Mouse (Mus musculus): ENCODE data around the gene Iqsec3.
"Not testable (repeated sequence)": the region's sequence is repeated elsewhere in the genome, so short reads cannot be mapped to it uniquely, and the experiment has no call there.

The Iqsec3 gene

DNA sequence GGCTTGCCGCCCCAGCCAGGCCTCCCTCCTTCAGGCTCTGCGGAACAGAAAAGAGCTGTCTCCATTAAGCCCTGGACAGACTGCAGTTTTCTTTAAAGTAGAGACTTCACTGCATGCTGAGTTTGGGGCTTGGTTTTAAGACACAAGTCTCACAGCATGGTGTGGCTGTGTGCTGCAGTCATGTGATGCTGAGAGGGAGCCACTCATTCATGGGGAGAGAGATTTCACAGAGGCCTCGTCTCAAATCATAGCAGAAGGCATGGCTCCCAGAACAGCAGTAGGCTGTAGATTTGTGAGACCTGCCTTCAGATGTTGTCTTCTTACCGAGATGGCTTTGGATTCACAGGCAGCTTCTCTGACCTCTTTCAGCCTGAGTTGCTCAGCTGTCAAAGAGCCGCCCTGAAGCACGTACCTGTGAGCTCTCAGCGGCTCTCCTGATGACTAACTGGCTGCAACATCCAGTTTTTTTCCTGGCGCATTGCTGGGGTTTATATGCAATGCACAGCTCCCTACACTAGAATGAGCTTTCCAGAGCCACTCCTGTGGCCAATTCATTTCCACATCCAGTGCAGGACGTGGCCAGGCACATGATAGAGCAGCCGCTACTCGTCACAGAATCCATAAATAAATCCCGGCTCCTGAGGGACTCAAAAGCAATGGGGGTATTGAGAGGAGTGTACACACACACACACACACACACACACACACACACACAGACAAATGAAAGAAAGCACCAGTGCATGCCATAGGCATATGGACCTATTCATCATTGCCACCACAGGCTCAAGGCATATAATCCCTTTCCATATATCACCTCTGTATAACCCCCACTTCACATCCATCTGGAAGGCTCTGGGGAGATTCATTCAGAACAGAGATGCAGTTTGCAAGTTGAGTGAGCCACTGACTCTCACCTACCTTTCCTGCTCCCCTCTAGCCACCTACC, 18.7 kb downstream of the Iqsec3 start:
- no peak for DNase-seq

DNA sequence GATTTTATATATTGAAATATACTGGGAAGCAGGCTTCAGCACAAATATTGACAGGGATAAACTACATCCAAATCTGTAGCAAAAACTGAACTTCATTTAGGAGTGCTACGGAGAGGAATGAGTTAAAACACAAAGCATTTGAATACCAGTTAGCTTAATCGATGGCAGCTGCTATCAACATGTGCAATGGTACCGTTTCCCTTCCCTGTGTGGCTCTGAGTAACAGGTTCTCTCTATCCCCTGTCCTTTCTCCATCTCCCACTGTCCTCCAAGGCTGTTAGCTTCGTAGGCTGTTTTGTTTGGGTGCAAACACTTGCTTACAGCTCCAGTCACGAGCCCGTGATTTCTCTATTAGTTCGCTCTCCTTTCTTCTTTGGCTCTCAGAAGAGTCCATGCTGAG, 19.7 kb downstream of the Iqsec3 start:
- no peak for DNase-seq

GRCm38 (mm10) chr6:121451703-121452102, 21.8 kb downstream of the Iqsec3 start:
- no peak for DNase-seq

DNA sequence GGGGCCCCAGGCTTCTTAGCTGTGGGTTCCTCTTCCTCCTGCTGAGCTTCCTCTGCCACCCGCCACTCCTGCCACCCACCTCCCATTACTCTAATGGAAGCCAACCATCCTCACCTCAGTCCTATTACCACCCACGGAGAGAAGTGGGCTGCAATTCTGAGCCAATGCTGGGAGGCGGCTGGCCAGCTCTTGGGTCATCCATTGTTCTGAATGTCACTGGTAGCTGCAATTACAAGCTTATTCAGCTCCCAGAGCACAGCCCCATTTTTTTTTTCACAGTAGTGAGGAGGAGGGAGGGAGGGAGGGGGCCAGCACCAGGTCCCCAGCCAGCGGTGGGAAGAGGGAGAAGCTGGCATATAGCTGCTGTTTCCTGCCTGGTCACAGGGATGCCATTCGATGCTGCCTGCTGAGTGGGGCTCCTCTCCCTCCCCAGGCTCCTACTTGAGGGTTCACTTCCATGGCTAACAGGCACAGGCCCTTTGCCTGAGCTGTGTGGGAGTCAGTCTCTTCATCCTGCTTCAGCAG, 32.7 kb downstream of the Iqsec3 start:
- DNase-seq: no peak

- no peak for DNase-seq
Observed at GRCm38 (mm10) chr6:121424830-121425229, 48.6 kb downstream of the Iqsec3 start.

DNA sequence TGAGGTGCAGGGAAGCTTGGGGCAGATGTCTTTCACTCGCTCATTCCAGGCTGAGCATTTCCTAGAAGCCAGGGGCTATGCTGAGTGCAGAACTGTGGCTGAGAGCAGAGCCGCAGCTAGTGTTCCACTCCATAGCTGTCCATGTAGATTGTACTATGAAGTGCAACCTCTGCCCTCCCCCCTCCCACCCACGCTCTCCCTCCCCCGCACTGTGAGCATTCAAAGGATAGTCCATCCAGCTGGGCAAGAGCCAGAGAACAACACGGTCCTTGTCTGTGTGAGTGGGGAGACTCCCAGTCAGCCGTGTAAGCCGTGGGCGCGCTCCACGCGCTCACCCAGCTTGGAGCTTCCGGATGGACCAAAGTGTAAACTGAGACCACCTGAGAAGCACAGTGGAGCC, 49.1 kb downstream of the Iqsec3 start:
- no peak for DNase-seq

DNA sequence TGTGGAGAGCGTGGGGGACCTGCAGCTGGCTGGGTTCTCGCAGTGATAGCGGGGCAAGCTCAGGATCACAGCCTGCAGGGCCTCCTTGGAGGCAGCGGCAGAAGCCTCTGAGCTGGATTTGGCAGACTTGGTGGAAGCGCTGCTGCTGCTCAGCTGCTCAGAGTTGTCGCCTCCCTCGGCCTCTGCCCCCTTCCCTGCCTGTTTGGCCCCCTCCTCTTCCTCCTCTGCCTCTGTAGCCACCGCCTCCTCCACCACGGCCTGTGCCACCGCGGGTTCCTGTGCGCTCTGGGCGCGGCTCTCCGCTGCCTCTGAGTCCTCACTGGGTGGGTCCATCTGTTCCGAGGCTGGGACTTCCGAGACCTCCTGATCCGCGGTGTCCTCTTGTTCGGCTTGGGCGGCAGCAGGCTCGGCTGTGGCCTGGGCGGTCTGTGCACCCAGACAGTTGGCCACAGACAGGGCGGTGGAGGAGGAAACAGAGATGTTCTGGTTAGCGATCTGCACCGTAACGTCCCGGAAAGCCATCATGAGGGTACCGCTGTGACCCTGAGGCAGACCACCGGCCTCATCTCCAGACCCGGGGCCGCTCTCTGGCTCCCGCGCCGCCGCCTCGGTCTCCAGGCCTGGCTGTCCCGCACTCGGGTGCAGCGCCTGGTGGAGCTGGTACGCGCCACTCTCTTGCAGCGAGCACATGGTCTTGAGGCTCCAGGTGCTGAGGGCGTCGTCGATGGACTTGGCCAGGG, 60.8 kb downstream of the Iqsec3 start:
- DNase-seq: no peak

- DNase-seq: no peak
Observed at GRCm38 (mm10) chr6:121407571-121408011, 65.9 kb downstream of the Iqsec3 start.

GRCm38 (mm10) chr6:121405311-121405710, 68.2 kb downstream of the Iqsec3 start:
- DNase-seq: no peak

DNA sequence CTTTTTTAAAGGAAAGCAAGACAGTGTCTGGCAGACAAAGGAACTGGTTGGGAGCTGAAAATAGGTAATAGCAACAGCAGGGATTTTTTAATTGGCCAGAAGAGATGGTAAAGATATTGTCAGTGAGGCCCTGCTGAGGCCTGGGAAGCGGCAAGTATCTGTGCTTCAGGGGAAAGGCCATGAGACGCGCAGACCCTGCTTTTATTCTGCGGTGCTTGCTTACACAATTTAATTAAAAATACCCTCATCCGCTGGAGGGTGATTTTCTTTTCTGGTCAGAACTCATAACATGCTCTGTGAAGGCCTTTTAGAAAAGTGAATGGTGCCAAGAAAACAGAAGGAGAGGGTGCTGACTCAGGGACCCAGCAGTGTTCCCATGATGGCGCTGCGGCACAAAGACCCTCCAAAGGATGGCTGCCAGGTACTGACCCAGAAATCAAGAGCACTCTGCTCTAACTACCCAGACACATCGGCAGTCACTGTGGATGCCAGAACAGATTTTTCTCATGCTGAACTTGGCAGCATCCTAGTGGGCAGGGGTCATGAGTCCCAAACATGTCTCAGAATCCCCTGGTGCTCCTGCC, 70.7 kb downstream of the Iqsec3 start:
- no peak for DNase-seq

DNA sequence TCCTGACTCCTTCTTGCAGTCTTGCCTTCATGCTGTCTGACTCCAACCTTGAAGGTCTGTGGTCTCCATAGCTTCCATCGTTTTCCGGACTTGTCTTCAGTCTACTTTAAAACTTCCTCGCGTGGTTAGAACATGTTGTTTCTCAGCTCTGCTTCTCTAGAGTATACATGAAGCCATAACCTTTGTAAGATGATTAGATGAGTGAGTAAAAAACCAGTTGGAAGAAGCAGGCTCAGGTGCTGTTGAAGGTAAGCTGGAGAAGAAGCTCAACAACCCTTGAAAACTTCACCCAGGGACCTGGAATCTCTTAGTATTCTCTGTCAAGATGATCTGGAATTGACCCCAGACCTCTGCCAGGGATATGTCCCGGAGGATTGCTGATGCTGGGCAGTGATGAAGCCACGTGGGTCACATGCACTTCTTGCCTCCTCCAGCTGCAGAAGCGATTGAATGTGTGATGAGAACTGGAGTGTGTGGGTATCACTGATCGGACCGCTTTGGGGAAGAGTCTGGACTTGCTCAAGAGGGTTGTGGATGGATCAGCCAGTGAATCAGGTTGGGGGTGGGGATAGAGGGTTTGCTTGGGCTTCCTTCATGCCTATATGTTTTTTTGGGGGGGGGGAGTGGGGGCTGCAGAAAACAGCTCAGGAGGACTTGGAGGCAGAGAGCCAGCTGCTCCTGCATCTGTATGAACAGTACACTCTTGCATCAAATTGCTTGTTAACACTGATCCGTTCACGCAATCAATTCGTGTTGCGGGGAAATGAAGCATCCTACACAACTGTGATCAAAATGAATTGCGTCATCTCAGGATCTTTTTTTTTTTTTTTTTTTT, 71.4 kb downstream of the Iqsec3 start:
- no peak for DNase-seq

GRCm38 (mm10) chr6:121401140-121401539, 72.3 kb downstream of the Iqsec3 start:
- no peak for DNase-seq

DNA sequence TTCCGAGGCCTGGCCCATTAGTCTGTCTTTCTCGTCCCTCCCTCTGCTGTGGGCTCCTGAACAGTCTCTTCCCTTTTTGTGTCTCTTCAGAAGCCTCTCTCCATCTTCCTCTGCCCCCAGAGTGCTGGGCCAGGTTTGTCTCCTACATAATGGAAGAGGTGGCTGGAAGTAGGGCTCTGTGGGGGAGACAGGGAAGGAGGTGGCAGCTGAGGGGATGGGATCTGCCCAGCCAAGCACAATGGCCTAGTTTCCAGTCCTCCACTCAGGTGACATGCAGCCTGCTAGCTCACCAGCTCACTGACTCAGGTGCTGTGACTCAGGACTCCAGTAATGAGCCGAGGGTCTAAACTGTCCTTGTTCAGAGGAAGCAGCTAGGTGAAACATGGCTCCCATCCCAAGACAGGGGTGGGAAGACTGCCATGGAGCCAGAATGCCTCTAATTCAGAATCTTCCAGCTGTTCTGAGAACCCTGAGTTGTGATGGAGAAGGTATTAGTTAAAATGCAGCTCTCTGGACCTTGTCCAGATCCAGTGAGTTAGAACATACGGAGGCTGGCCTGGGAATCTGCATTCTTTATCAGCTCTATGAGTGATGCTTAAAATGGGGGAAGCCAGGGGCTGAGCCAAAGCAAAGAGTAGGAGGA, 80.7 kb downstream of the Iqsec3 start:
- DNase-seq: no peak

DNA sequence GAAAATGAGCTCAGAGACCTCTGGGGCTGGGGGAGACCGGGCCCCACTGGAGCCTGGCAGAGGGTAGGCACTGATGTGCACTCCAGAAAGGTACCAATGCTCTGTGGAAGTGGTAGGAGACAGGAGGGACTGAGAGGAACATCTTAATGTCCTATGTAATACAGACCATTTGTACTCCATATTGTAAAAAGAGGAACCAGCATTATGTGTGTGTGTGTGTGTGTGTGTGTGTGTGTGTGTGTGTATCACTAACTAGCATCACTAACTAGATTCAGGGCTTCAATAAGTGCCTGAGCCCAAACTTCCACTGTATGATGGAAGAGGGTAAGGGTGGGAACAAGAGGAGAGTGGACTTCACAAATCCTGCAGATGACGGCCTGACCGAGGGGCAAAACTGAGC, 88.1 kb downstream of the Iqsec3 start:
- no peak for DNase-seq

- DNase-seq: no peak
Observed at GRCm38 (mm10) chr6:121382071-121382470, 91.4 kb downstream of the Iqsec3 start.

- DNase-seq: no peak
Observed at GRCm38 (mm10) chr6:121380576-121380975, 92.9 kb downstream of the Iqsec3 start.

- DNase-seq: no peak
Observed at GRCm38 (mm10) chr6:121378256-121378655, 95.2 kb downstream of the Iqsec3 start.

GRCm38 (mm10) chr6:121376159-121376558, 97.3 kb downstream of the Iqsec3 start:
- no peak for DNase-seq

GRCm38 (mm10) chr6:121371197-121371980, 102.1 kb downstream of the Iqsec3 start:
- no peak for DNase-seq

GRCm38 (mm10) chr6:121367099-121367498, 106.4 kb downstream of the Iqsec3 start:
- DNase-seq: no peak

DNA sequence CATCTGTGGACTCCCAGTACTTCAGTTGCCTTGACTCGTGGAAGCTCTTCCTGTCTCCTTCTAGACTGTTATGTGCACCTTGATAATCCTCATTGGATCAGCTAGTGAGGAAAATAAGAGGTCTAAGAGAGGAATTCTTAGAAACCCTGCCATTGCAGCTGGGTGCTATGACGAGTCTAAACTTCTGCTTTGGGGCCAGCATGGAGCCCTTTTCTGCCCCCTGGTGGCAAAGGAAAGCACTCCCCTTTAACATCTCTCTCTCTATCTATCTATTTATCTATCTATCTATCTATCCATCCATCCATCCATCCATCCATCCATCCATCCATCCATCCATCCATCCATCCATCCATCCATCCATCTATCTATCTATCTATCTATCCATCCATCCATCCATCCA, 106.9 kb downstream of the Iqsec3 start:
- DNase-seq: not testable (repeated sequence)

Measured in cerebellum, adult 9-11 months (tissue).